Mouse (Mus musculus) cerebellum, adult 11-12 months (tissue): ENCODE measurements around the gene Dhx35.

ENCODE experiments used
- DNase-seq: peaks from one replicate; pipeline ENCODE4 v3.0.0; 2022

Gene Dhx35

GRCm38 (mm10) chr2:158898469-158899196, 104.0 kb downstream of the Dhx35 start:
- no peak for DNase-seq
